Mouse (Mus musculus) cerebellum, adult 2 months (tissue): ENCODE results near the gene S100a2. TPM values are rescaled to one million over a fixed set of nuclear protein-coding genes. Genes with fewer than 3 reads are reported as not detected.

Experiments used
- DNase-seq, 2 experiments: peaks; one replicate each; pipeline ENCODE4 v3.0.0; 2021
- H3K27ac ChIP-seq: fragments of 200-500 bp; 2 replicates; pipeline ENCODE4 v1.5.1; 2012; ENCODE audit warnings: low read length, control low read depth, inconsistent platforms; ENCODE audit not compliant: insufficient read depth
- H3K27me3 ChIP-seq: fragments of 200-500 bp; 2 replicates; pipeline ENCODE4 v1.6.1; 2012; ENCODE audit warnings: inconsistent platforms, mild to moderate bottlenecking, low read length, moderate library complexity; ENCODE audit not compliant: control insufficient read depth, insufficient read depth
- H3K4me1 ChIP-seq: fragments of 200-500 bp; 2 replicates; pipeline ENCODE4 v1.6.1; 2011; ENCODE audit warnings: low read length; ENCODE audit not compliant: control insufficient read depth, insufficient read depth
- H3K4me3 ChIP-seq: fragments of 200-500 bp; replicated peaks from 2 replicates; pipeline ENCODE3; 2011; ENCODE audit warnings: mild to moderate bottlenecking, low read depth, low read length, control low read depth; ENCODE audit not compliant: insufficient read depth
- CTCF ChIP-seq: fragments of 200-500 bp; IDR thresholded peaks from 2 replicates; pipeline ENCODE4 v1.5.1; 2011; ENCODE audit warnings: low read depth, mild to moderate bottlenecking, control low read depth, low read length, moderate library complexity, borderline replicate concordance; ENCODE audit not compliant: insufficient read depth
- POLR2A ChIP-seq: fragments of 200-500 bp; IDR thresholded peaks from 2 replicates; pipeline ENCODE4 v1.6.1; 2011; ENCODE audit warnings: low read length, control low read depth, borderline replicate concordance; ENCODE audit not compliant: insufficient read depth
- WGBS: fragments of 180-500 bp; shearing (Covaris S2); methylation state at CpG from one replicate; pipeline ENCODE4 v1.1.7; 2018; 5-methylcytosine and 5-hydroxymethylcytosine counted together
- polyA plus RNA-seq: library from polyadenylated mRNA; depleted of rRNA; stranded (reverse); fragments of >200 nt; gene quantifications from 2 replicates; pipeline ENCODE4 v1.2.3, GENCODE M21; 2012; rRNA removed

Gene S100a2
- not detected in 2 replicates for polyA plus RNA-seq

DNA sequence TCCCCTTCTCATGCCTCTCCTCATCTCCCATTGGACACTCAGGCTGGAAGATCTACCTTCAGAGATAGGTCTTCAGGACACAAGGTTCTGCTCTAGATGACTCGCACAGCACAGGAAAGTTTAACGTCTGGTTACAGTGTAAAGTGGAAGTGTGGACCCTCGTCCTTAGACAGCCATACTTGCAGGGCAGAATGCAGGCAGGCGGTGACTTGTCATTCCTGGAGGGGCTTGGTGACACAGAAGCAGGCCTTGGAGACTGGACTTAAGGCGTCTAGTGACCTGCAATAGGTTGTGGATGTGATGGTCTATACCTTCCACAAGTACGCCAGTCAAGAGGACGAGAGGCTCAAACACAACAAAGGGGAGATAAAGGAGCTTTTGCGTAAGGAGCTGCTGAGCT lies at the start of gene S100a2:
Gene S100a2 (plus strand): TSS at position 301 of the 400 bp plus-strand sequence.
- H3K4me3 ChIP-seq = no peak within 1 kb of the TSS
- no peak for TF ChIP-seq POLR2A
- 93% methylated on average over 8 of the region's 8 CpGs for WGBS
- H3K27ac ChIP-seq = no peak within 1 kb of the TSS
- no peaks in the 10 kb centered on the region for H3K27me3 ChIP-seq
- H3K4me1 ChIP-seq = no peaks in the 10 kb centered on the region; the same call in 1 of the 2 replicates
- no peak for DNase-seq

GRCm38 (mm10) chr3:90540904-90541303 lies 49.1 kb upstream of the S100a2 start:
- Histone ChIP-seq H3K4me3 (no peak overlapping the region), H3K4me1 (peaks cover 4% of the 10 kb centered on the region), H3K27ac (peak overlapping the region; percentile 72; the same call in 1 of the 2 replicates), H3K27me3 (no peaks in the 10 kb centered on the region)
- peak in 1 of 2 experiments; percentile 33 for DNase-seq
- TF ChIP-seq CTCF = no peak
- no peak for TF ChIP-seq POLR2A
- 44% methylated on average over 4 of the region's 4 CpGs for WGBS

GRCm38 (mm10) chr3:90549676-90550420 lies 40.2 kb upstream of the S100a2 start:
- 58% methylated on average over 5 of the region's 5 CpGs for WGBS
- no peak for DNase-seq
- TF ChIP-seq CTCF (no peak), POLR2A (no peak)
- no peaks in the 10 kb centered on the region for H3K4me1 ChIP-seq
- H3K4me3 ChIP-seq = no peak overlapping the region
- no peaks in the 10 kb centered on the region for H3K27me3 ChIP-seq
- H3K27ac ChIP-seq = no peak overlapping the region

DNA sequence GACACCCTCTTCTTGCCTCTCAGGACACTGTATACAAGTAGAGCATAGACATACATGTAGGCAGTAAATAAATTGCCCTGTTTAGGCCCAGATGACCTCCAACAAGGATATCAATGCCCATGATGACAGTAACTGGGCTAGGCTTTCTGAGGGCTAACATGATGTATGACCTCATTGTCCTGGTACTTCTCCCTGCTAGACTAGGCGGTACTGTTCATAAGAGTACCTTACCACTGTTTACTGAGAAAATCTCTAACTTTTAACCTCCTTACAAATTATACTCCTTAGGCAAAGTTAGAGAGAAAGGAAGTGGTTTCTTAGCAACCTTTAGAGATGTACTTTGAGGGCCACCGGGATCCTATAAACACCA lies 39.6 kb upstream of the S100a2 start:
- DNase-seq = no peak
- H3K4me1 ChIP-seq = no peaks in the 10 kb centered on the region
- no peak overlapping the region for H3K4me3 ChIP-seq
- no peaks in the 10 kb centered on the region for H3K27me3 ChIP-seq
- no peak overlapping the region for H3K27ac ChIP-seq
- WGBS = 96% methylated on average over 2 of the region's 2 CpGs
- TF ChIP-seq CTCF = no peak
- no peak for TF ChIP-seq POLR2A

- DNase-seq = no peak
These were observed 37.8 kb upstream of the S100a2 start for GRCm38 (mm10) chr3:90552231-90552630.

GRCm38 (mm10) chr3:90555954-90556353 lies 34.1 kb upstream of the S100a2 start:
- peak in 1 of 2 experiments; percentile 41 for DNase-seq
- TF ChIP-seq CTCF = no peak
- TF ChIP-seq POLR2A = no peak
- Histone ChIP-seq H3K27ac (no peak overlapping the region), H3K4me3 (no peak overlapping the region), H3K4me1 (no peaks in the 10 kb centered on the region), H3K27me3 (no peaks in the 10 kb centered on the region)
- WGBS = 41% methylated on average over 5 of the region's 5 CpGs

More at GRCm38 (mm10) chr3:90552231-90552630, 37.8 kb upstream of the S100a2 start:
- no peaks in the 10 kb centered on the region for H3K4me1 ChIP-seq
- TF ChIP-seq POLR2A = no peak
- TF ChIP-seq CTCF = no peak
- WGBS = 68% methylated on average over 2 of the region's 2 CpGs
- no peak overlapping the region for H3K4me3 ChIP-seq
- no peaks in the 10 kb centered on the region for H3K27me3 ChIP-seq
- H3K27ac ChIP-seq = no peak overlapping the region

- TF ChIP-seq POLR2A (no peak), CTCF (no peak)
- no peak within 1 kb of the TSS for H3K4me3 ChIP-seq
- H3K4me1 ChIP-seq = no peaks in the 10 kb centered on the region
- no peak within 1 kb of the TSS for H3K27ac ChIP-seq
- no peaks in the 10 kb centered on the region for H3K27me3 ChIP-seq
- DNase-seq = no peak
- WGBS = 83% methylated on average over 6 of the region's 6 CpGs
These were observed 29.9 kb upstream of the S100a2 start, which contains the start of gene S100a3 for GRCm38 (mm10) chr3:90560008-90560628. S100a3 (plus strand) TSS chr3:90560578.

GRCm38 (mm10) chr3:90574691-90575090 lies 15.4 kb upstream of the S100a2 start:
- no peak overlapping the region for H3K27ac ChIP-seq
- no peak overlapping the region for H3K4me3 ChIP-seq
- TF ChIP-seq POLR2A (no peak), CTCF (no peak)
- H3K27me3 ChIP-seq = no peaks in the 10 kb centered on the region
- 39% methylated on average over 5 of the region's 5 CpGs for WGBS
- no peak for DNase-seq
- no peaks in the 10 kb centered on the region for H3K4me1 ChIP-seq
